Mouse (Mus musculus) intestine, embryonic 15.5 days (tissue): ENCODE data around the gene Psmc3. TPM values are rescaled to one million over a fixed set of nuclear protein-coding genes. Genes with fewer than 3 reads are reported as not detected.
"Not testable (repeated sequence)": the region's sequence is repeated elsewhere in the genome, so short reads cannot be mapped to it uniquely, and the experiment has no call there.

Source experiments
- ATAC-seq: fragments of 200-750 bp; cut with Nextera tagmentation; 2 replicates; pipeline ENCODE4 v1.8.0; 2017; ENCODE audit warnings: moderate TSS enrichment, moderate library complexity
- H3K27ac ChIP-seq: fragments of 300-500 bp; sonication (generic); 2 replicates; pipeline ENCODE4 v1.5.1; 2015; ENCODE audit warnings: mild to moderate bottlenecking, inconsistent platforms
- H3K27me3 ChIP-seq: fragments of 300-500 bp; sonication (generic); replicated peaks from 2 replicates; pipeline ENCODE4 v1.6.1; 2015; ENCODE audit warnings: inconsistent platforms
- H3K36me3 ChIP-seq: fragments of 300-500 bp; sonication (generic); 2 replicates; pipeline ENCODE4 v1.6.1; 2015; ENCODE audit warnings: inconsistent platforms
- H3K4me1 ChIP-seq: fragments of 300-500 bp; sonication (generic); replicated peaks from 2 replicates; pipeline ENCODE4 v1.6.1; 2015; ENCODE audit warnings: inconsistent platforms
- H3K4me2 ChIP-seq: fragments of 300-500 bp; sonication (generic); replicated peaks from 2 replicates; pipeline ENCODE4 v1.6.1; 2015; ENCODE audit warnings: mild to moderate bottlenecking, inconsistent platforms
- H3K4me3 ChIP-seq: fragments of 300-500 bp; sonication (generic); replicated peaks from 2 replicates; pipeline ENCODE4 v1.5.1; 2015; ENCODE audit warnings: inconsistent platforms
- H3K9ac ChIP-seq: fragments of 300-500 bp; sonication (generic); 2 replicates; pipeline ENCODE4 v1.6.1; 2015; ENCODE audit warnings: inconsistent platforms
- H3K9me3 ChIP-seq: fragments of 300-500 bp; sonication (generic); 2 replicates; pipeline ENCODE4 v1.6.1; 2016; ENCODE audit warnings: inconsistent platforms
- WGBS: fragments of 180-500 bp; shearing (Covaris S2); methylation state at CpG from one replicate; pipeline ENCODE4 v1.1.7; 2015; 5-methylcytosine and 5-hydroxymethylcytosine counted together
- polyA plus RNA-seq: library from polyadenylated mRNA; unstranded; fragments of >200 nt; fragmentation: Nextera tagmentation; extraction: Ambion mirVana; gene quantifications from 2 replicates; pipeline ENCODE4 v1.2.1, GENCODE M21; 2015

The Psmc3 gene
- polyA plus RNA-seq, 1 experiment from 2014 or later: 236 TPM

DNA sequence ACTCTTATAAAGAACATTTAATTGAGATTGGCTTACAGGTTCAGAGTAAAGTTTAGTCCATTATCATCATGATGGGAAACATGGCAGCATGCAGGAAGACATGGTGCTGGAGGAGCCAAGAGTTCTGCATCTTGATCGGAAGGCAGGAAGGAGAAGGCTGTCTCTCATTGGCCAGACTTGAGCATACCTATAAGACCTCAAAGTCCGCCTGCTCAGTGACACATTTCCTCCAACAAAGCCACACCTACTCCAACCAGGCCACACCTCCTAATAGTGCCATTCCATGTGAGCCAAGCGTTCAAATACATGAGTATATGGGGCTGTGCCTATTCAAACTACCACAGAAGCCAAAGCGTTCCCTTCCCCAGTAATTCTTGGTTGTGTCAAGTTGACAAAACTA lies 22.6 kb upstream of the Psmc3 start:
- no peak for ATAC-seq
- no peak overlapping the region for H3K4me3 ChIP-seq
- no peaks in the 10 kb centered on the region for H3K9me3 ChIP-seq
- H3K9ac ChIP-seq: no peak overlapping the region
- no peak overlapping the region for H3K27ac ChIP-seq
- 87% methylated on average over 4 of the region's 4 CpGs for WGBS
- no peaks in the 10 kb centered on the region for H3K4me1 ChIP-seq
- no peaks in the 10 kb centered on the region for H3K27me3 ChIP-seq
- H3K36me3 ChIP-seq: no peaks in the 10 kb centered on the region
- no peak overlapping the region for H3K4me2 ChIP-seq

DNA sequence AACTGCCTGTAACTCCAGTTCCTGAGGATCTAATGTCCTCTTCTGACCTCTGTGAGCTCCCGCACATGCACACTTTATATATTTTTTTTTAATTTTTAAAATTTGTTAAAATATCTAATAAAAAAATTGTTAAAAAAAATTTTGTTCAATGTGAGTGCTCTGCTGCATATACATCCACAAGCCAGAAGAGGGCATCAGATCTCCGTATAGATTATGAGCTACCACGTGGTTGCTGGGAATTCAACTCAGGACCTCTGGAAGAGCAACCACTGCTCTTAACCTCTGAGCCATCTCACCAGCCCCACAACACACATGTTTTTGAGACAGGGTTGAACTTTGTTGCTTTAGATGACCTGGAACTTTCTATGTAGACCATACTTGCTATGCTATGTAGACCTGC lies 20.8 kb upstream of the Psmc3 start:
- Histone ChIP-seq H3K36me3 (no peaks in the 10 kb centered on the region), H3K9me3 (no peaks in the 10 kb centered on the region), H3K4me1 (no peaks in the 10 kb centered on the region), H3K4me2 (no peak overlapping the region), H3K27me3 (no peaks in the 10 kb centered on the region), H3K4me3 (no peak overlapping the region), H3K27ac (no peak overlapping the region), H3K9ac (no peak overlapping the region)
- ATAC-seq: no peak
- 22% methylated on average over 3 of the region's 3 CpGs for WGBS

DNA sequence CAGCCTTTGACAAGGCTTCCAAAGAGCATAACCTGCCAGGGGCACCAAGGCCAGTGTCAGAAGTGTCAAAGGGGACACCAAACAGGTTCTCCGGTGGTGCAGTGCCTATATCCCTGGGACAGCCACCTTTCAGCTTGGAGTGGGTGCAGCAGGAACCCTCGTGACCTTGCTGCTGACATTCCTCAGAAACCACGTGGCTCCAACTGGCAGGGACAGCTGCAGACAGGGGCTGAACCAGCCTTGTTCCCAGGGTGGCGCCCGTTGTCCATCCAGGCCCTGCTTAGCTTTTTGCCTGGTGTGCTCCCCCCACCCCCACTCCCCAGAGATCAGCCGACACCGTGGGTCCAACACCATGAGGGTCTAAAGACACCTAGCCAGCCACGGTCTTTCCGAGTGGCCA lies 18.4 kb upstream of the Psmc3 start, which contains the start of gene Rapsn:
TSS of gene Rapsn (plus strand) at position 236 of the 400 bp plus-strand sequence.
- Histone ChIP-seq H3K36me3 (no peaks in the 10 kb centered on the region), H3K4me3 (no peak within 1 kb of the TSS), H3K27me3 (no peaks in the 10 kb centered on the region), H3K9ac (no peak within 1 kb of the TSS), H3K4me1 (no peaks in the 10 kb centered on the region), H3K4me2 (no peak within 1 kb of the TSS), H3K27ac (no peak within 1 kb of the TSS), H3K9me3 (no peaks in the 10 kb centered on the region)
- 45% methylated on average over 9 of the region's 9 CpGs for WGBS
- peak; percentile 75 for ATAC-seq

- no peaks in the 10 kb centered on the region for H3K36me3 ChIP-seq
- H3K9me3 ChIP-seq: no peaks in the 10 kb centered on the region
- no peak overlapping the region for H3K4me3 ChIP-seq
- H3K4me1 ChIP-seq: no peaks in the 10 kb centered on the region
- no peak overlapping the region for H3K9ac ChIP-seq
- H3K4me2 ChIP-seq: no peak overlapping the region
- no peak for ATAC-seq
- no peak overlapping the region for H3K27ac ChIP-seq
- WGBS: 78% methylated on average over 8 of the region's 8 CpGs
- H3K27me3 ChIP-seq: no peaks in the 10 kb centered on the region
These were observed 12.0 kb upstream of the Psmc3 start for GRCm38 (mm10) chr2:91041786-91042185.

GRCm38 (mm10) chr2:91042651-91043398 lies 11.0 kb upstream of the Psmc3 start:
- ATAC-seq: no peak
- H3K9me3 ChIP-seq: no peaks in the 10 kb centered on the region
- no peak overlapping the region for H3K27ac ChIP-seq
- no peaks in the 10 kb centered on the region for H3K36me3 ChIP-seq
- 73% methylated on average over 21 of the region's 21 CpGs for WGBS
- H3K4me1 ChIP-seq: no peaks in the 10 kb centered on the region
- H3K4me2 ChIP-seq: no peak overlapping the region
- H3K27me3 ChIP-seq: no peaks in the 10 kb centered on the region
- no peak overlapping the region for H3K4me3 ChIP-seq
- no peak overlapping the region for H3K9ac ChIP-seq

DNA sequence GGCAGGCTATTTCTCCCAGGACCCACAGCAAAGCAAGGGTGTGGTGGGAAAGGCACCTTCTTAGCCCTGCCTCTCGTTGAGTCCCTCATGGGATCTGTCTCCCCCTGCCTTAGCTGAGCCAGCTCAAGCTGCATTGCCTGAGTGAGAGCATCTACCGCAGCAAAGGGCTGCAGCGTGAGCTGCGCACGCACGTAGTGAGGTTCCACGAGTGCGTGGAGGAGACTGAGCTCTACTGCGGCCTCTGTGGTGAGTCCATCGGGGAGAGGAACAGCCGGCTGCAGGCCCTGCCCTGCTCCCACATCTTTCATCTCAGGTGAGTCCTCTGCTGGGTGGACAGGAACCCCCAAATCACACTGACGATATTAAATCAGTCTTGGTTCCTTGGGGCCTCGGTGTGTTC lies 9.1 kb upstream of the Psmc3 start:
- Histone ChIP-seq H3K27ac (no peak overlapping the region), H3K9ac (no peak overlapping the region), H3K36me3 (no peaks in the 10 kb centered on the region), H3K4me1 (no peaks in the 10 kb centered on the region), H3K4me3 (no peak overlapping the region), H3K4me2 (no peak overlapping the region), H3K9me3 (no peaks in the 10 kb centered on the region), H3K27me3 (no peaks in the 10 kb centered on the region)
- no peak for ATAC-seq
- 78% methylated on average over 13 of the region's 13 CpGs for WGBS

DNA sequence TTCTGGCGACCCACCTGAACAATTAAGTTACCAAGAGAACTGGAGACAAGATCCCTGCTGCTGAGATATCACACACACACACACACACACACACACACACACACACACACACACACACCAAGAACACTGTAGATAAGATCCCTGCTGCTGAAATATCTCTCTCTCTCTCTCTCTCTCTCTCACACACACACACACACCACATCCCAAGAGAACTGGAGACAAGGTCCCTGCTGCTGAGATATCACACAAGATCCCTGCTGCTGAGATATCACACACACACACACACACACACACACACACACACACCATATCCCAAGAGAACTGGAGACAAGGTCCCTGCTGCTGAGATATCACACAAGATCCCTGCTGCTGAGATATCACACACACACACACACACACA lies 8.0 kb upstream of the Psmc3 start:
- H3K27me3 ChIP-seq, H3K4me1 ChIP-seq, ATAC-seq, H3K4me2 ChIP-seq, H3K9me3 ChIP-seq, H3K4me3 ChIP-seq, H3K36me3 ChIP-seq, H3K27ac ChIP-seq, H3K9ac ChIP-seq: not testable (repeated sequence)
- 88% methylated on average over 1 of the region's 1 CpGs for WGBS

DNA sequence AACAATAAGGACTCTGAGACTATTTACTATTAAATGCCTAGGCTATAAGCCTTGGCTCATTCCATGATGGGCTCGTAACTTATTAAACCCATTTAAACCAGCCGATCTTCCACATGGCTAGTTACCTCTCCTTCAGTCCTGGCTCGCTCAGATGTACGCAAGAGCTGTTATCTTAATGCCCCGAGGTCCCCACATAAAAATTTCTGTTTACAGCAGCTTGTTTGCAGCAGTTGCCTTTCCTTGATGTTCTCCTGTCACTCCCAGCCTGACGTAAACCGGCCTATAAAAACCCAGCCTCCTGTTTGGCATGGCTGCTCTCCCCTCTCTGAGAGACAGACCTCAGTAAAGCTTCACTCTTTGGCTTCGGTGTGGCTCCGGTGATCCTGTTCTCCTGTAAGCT lies 6.5 kb upstream of the Psmc3 start:
- H3K27me3 ChIP-seq: no peaks in the 10 kb centered on the region
- no peaks in the 10 kb centered on the region for H3K9me3 ChIP-seq
- H3K4me2 ChIP-seq: no peak overlapping the region
- no peaks in the 10 kb centered on the region for H3K4me1 ChIP-seq
- no peak overlapping the region for H3K4me3 ChIP-seq
- WGBS: 59% methylated on average over 9 of the region's 9 CpGs
- no peak overlapping the region for H3K27ac ChIP-seq
- no peak overlapping the region for H3K9ac ChIP-seq
- no peaks in the 10 kb centered on the region for H3K36me3 ChIP-seq
- no peak for ATAC-seq

DNA sequence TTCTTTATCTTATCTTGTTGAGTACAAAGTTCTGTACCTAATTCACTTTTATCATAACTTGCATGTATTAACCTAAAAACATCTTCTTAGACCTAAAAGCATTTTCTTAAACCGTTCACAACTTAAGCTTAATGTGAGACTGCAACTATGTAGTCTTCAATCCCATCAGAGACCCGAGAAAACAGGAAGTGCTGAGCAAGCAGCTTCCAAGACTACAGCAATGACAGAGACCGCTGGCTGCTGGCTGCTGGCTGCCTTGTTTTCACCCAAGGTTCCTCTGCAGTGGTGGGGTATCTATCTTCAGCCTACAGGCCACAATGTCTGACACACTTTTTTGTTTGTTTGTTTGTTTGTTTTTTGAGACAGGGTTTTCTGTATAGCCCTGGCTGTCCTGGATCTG lies 1.9 kb upstream of the Psmc3 start:
- WGBS: 75% methylated on average over 3 of the region's 3 CpGs
- no peak overlapping the region for H3K27ac ChIP-seq
- H3K27me3 ChIP-seq: no peaks in the 10 kb centered on the region
- peaks cover 17% of the 10 kb centered on the region for H3K36me3 ChIP-seq
- H3K9ac ChIP-seq: no peak overlapping the region
- H3K9me3 ChIP-seq: no peaks in the 10 kb centered on the region
- ATAC-seq: no peak
- H3K4me3 ChIP-seq: no peak overlapping the region
- H3K4me2 ChIP-seq: no peak overlapping the region
- peaks cover 7% of the 10 kb centered on the region for H3K4me1 ChIP-seq

DNA sequence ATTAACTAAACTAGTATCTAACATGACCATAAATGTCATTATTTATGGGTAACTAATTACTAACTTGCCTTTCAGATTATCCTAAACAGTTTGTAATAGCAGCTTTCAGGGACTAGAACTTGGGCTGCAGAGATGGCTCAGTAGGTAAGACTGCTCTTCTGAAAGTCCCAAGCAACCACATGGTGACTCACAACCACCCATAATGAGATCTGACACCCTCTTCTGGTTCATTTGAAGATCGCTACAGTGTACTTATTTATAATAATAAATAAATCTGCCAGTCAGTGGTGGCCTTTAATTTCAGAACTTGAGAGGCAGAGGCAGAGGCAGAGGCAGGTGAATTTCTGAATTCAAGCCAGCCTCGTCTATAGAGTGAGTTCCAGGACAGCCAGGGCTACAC lies 1.1 kb upstream of the Psmc3 start:
- Histone ChIP-seq H3K4me1 (peaks cover 7% of the 10 kb centered on the region), H3K4me2 (no peak overlapping the region), H3K27me3 (no peaks in the 10 kb centered on the region), H3K4me3 (no peak overlapping the region), H3K9me3 (no peaks in the 10 kb centered on the region), H3K36me3 (peaks cover 25% of the 10 kb centered on the region), H3K27ac (no peak overlapping the region), H3K9ac (no peak overlapping the region)
- ATAC-seq: no peak
- WGBS: 60% methylated on average over 2 of the region's 2 CpGs

- peaks cover 7% of the 10 kb centered on the region for H3K4me1 ChIP-seq
- H3K4me3 ChIP-seq: peak overlapping the region; percentile 68
- WGBS: 0% methylated on average over 6 of the region's 6 CpGs
- H3K27ac ChIP-seq: no peak overlapping the region
- H3K27me3 ChIP-seq: no peaks in the 10 kb centered on the region
- H3K36me3 ChIP-seq: peaks cover 30% of the 10 kb centered on the region
- peak; percentile 74 for ATAC-seq
- peak overlapping the region; percentile 44; the same call in 1 of the 2 replicates for H3K9ac ChIP-seq
- no peaks in the 10 kb centered on the region for H3K9me3 ChIP-seq
- peak overlapping the region; percentile 86 for H3K4me2 ChIP-seq
These were observed 452 bp upstream of the Psmc3 start for GRCm38 (mm10) chr2:91053181-91053933.

DNA sequence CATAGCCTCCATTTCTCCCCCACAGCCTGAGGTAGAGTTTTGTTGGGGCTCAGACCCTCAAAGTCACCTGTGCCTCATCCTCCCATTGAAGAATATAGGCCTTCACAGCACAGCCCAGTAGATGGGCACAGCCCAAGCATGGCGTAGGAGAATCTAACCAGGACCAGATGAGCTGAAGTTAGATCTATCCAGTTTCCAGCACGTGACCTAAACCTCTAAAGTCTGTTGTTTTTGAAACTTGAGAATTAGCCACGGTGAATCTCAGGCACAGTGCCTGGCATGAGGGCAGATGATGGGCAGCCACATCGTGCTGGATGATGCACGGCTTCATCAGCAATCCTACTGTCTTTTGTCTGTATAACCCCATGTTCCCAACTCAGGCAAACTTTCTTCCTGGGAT lies 4.6 kb downstream of the Psmc3 start:
- no peaks in the 10 kb centered on the region for H3K9me3 ChIP-seq
- no peak overlapping the region for H3K4me3 ChIP-seq
- no peak overlapping the region for H3K9ac ChIP-seq
- no peak overlapping the region for H3K27ac ChIP-seq
- peaks cover 45% of the 10 kb centered on the region for H3K36me3 ChIP-seq
- peaks cover 14% of the 10 kb centered on the region for H3K4me1 ChIP-seq
- no peaks in the 10 kb centered on the region for H3K27me3 ChIP-seq
- no peak overlapping the region for H3K4me2 ChIP-seq
- no peak for ATAC-seq
- WGBS: 86% methylated on average over 5 of the region's 5 CpGs

- Histone ChIP-seq H3K27me3 (no peaks in the 10 kb centered on the region), H3K4me1 (peaks cover 14% of the 10 kb centered on the region), H3K9me3 (no peaks in the 10 kb centered on the region), H3K36me3 (peaks cover 50% of the 10 kb centered on the region), H3K4me3 (no peak overlapping the region), H3K4me2 (no peak overlapping the region), H3K9ac (no peak overlapping the region), H3K27ac (no peak overlapping the region)
- 93% methylated on average over 2 of the region's 2 CpGs for WGBS
- no peak for ATAC-seq
These were observed 5.6 kb downstream of the Psmc3 start for GRCm38 (mm10) chr2:91059376-91059775.
